Mouse (Mus musculus) liver, adult (tissue): ENCODE measurements around the gene Pdzrn3.

Experiments used
- GATA4 ChIP-seq: IDR thresholded peaks from 2 replicates; pipeline ENCODE4 v1.6.1; 2014; ENCODE audit warnings: mild to moderate bottlenecking, low read length; ENCODE audit not compliant: insufficient replicate concordance

Gene Pdzrn3

GRCm38 (mm10) chr6:101191576-101191975 is 186.1 kb downstream of the Pdzrn3 start:
- TF ChIP-seq GATA4 = no peak

- no peak for TF ChIP-seq GATA4
Measured at GRCm38 (mm10) chr6:101187322-101187721, 190.4 kb downstream of the Pdzrn3 start.

- no peak for TF ChIP-seq GATA4
Measured at GRCm38 (mm10) chr6:101186887-101187286, 190.8 kb downstream of the Pdzrn3 start.

GRCm38 (mm10) chr6:101184103-101184785 is 193.5 kb downstream of the Pdzrn3 start:
- TF ChIP-seq GATA4 = no peak

GRCm38 (mm10) chr6:101170699-101171098 is 207.0 kb downstream of the Pdzrn3 start:
- no peak for TF ChIP-seq GATA4

GRCm38 (mm10) chr6:101153511-101153921 is 224.2 kb downstream of the Pdzrn3 start:
- TF ChIP-seq GATA4 = no peak

GRCm38 (mm10) chr6:101135368-101135767 is 242.3 kb downstream of the Pdzrn3 start:
- TF ChIP-seq GATA4 = no peak

- TF ChIP-seq GATA4 = no peak
Measured at GRCm38 (mm10) chr6:101125396-101125795, 252.3 kb downstream of the Pdzrn3 start.

GRCm38 (mm10) chr6:101108951-101109350 is 268.7 kb downstream of the Pdzrn3 start:
- TF ChIP-seq GATA4 = no peak

GRCm38 (mm10) chr6:101103506-101103905 is 274.2 kb downstream of the Pdzrn3 start:
- TF ChIP-seq GATA4 = no peak

GRCm38 (mm10) chr6:101101709-101102654 is 275.7 kb downstream of the Pdzrn3 start:
- no peak for TF ChIP-seq GATA4
